Mouse (Mus musculus): ENCODE measurements around the gene Herc4. TPM values are rescaled to one million over a fixed set of nuclear protein-coding genes. Genes with fewer than 3 reads are reported as not detected.
A peak's percentile ranks its signal among the peaks of the same experiment; 100 is the strongest.

Gene Herc4
- polyA plus RNA-seq, 1 experiment from 2014 or later = 19.2 TPM

- Histone ChIP-seq H3K4me2 (replicated peaks; ENCODE audit: low read depth) (peak overlapping the region; percentile 68), H3K4me1 (replicated peaks; ENCODE audit: control insufficient read depth, insufficient read depth, low read length) (no peaks in the 10 kb centered on the region), H3K9me3 (ENCODE audit: control insufficient read depth) (no peaks in the 10 kb centered on the region), H3K9ac (ENCODE audit: low read depth, low read length) (peak overlapping the region; percentile 43), H3K4me3 (ENCODE audit: low read depth, low read length) (peak overlapping the region; percentile 98), H3K36me3 (ENCODE audit: control insufficient read depth, insufficient read depth) (no peaks in the 10 kb centered on the region), H3K27me3 (replicated peaks; ENCODE audit: control insufficient read depth, insufficient read depth, low read length) (no peaks in the 10 kb centered on the region), H3K27ac (ENCODE audit: low read depth, low read length) (peak overlapping the region; percentile 57; the same call in 1 of the 2 replicates)
- TF ChIP-seq CTCF (IDR thresholded peaks at IDR 0.05; ENCODE audit: low read depth) = no peak
- ATAC-seq = no peak
- whole genome bisulfite sequencing = 13% methylated on average over 12 of the region's 12 CpGs
Measured at GRCm38 (mm10) chr10:63242798-63243435, 693 bp upstream of the Herc4 start.

GRCm38 (mm10) chr10:63244055-63244671 is 553 bp downstream of the Herc4 start:
- Histone ChIP-seq H3K4me1 (replicated peaks; ENCODE audit: control insufficient read depth, insufficient read depth, low read length) (no peaks in the 10 kb centered on the region), H3K36me3 (ENCODE audit: control insufficient read depth, insufficient read depth) (no peaks in the 10 kb centered on the region), H3K4me3 (ENCODE audit: low read depth, low read length) (peak overlapping the region; percentile 98), H3K9ac (ENCODE audit: low read depth, low read length) (peak overlapping the region; percentile 92), H3K27me3 (replicated peaks; ENCODE audit: control insufficient read depth, insufficient read depth, low read length) (no peaks in the 10 kb centered on the region), H3K4me2 (replicated peaks; ENCODE audit: low read depth) (peak overlapping the region; percentile 74), H3K27ac (ENCODE audit: low read depth, low read length) (peak overlapping the region; percentile 99), H3K9me3 (ENCODE audit: control insufficient read depth) (no peaks in the 10 kb centered on the region)
- no peak; the same call in 1 of the 2 replicates for TF ChIP-seq CTCF (IDR thresholded peaks at IDR 0.05; ENCODE audit: low read depth)
- under 1% methylated on average over 41 of the region's 41 CpGs for WGBS
- ATAC-seq = peak; percentile 72

DNA sequence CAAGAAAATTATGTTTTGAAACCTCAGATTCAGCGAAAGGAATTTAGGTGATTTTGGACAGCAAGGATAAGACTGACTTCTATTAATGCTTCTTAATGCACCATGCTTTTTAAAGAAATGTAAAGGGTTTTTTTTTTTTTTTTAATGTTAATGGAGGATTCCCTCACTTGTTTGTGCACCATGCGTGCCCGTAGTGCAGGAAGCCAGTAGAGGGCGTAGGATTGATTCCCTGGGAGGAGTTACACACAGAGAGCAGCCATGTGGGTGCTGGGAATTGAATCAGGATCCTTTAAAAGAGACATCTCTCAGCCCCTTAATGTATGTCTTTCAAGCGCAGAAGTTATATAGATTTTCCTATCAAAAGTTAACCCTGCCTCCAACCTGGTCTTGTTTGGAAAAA is 1.1 kb downstream of the Herc4 start:
- Histone ChIP-seq H3K9ac (ENCODE audit: low read depth, low read length) (peak overlapping the region; percentile 92), H3K36me3 (ENCODE audit: control insufficient read depth, insufficient read depth) (no peaks in the 10 kb centered on the region), H3K4me3 (ENCODE audit: low read depth, low read length) (peak overlapping the region; percentile 98), H3K27ac (ENCODE audit: low read depth, low read length) (peak overlapping the region; percentile 99; the same call in 1 of the 2 replicates), H3K4me1 (replicated peaks; ENCODE audit: control insufficient read depth, insufficient read depth, low read length) (no peaks in the 10 kb centered on the region), H3K27me3 (replicated peaks; ENCODE audit: control insufficient read depth, insufficient read depth, low read length) (no peaks in the 10 kb centered on the region), H3K4me2 (replicated peaks; ENCODE audit: low read depth) (peak overlapping the region; percentile 74), H3K9me3 (ENCODE audit: control insufficient read depth) (no peaks in the 10 kb centered on the region)
- peak; percentile 68 for TF ChIP-seq CTCF (IDR thresholded peaks at IDR 0.05; ENCODE audit: low read depth)
- ATAC-seq = no peak
- WGBS = 18% methylated on average over 5 of the region's 5 CpGs

DNA sequence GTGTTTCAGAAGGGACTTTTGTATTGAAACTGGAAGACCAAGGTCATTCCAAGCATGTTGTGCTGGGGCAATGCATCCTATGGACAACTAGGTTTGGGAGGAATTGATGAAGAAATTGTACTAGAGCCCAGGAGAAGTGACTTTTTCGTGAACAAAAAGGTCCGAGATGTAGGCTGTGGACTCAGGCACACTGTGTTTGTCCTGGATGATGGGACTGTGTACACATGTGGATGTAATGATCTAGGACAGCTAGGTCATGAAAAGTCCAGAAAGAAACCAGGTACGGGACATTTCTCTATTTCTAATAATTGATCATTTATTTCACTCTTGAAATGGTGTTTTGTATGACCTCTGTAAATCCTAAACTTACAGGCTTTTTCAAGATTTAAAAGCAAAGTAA is 2.2 kb downstream of the Herc4 start:
- Histone ChIP-seq H3K27me3 (replicated peaks; ENCODE audit: control insufficient read depth, insufficient read depth, low read length) (no peaks in the 10 kb centered on the region), H3K9ac (ENCODE audit: low read depth, low read length) (no peak overlapping the region), H3K4me2 (replicated peaks; ENCODE audit: low read depth) (no peak overlapping the region), H3K4me3 (ENCODE audit: low read depth, low read length) (no peak overlapping the region), H3K36me3 (ENCODE audit: control insufficient read depth, insufficient read depth) (peaks cover 9% of the 10 kb centered on the region), H3K4me1 (replicated peaks; ENCODE audit: control insufficient read depth, insufficient read depth, low read length) (no peaks in the 10 kb centered on the region), H3K9me3 (ENCODE audit: control insufficient read depth) (no peaks in the 10 kb centered on the region), H3K27ac (ENCODE audit: low read depth, low read length) (no peak overlapping the region)
- TF ChIP-seq CTCF (IDR thresholded peaks at IDR 0.05; ENCODE audit: low read depth) = no peak
- ATAC-seq = no peak
- 87% methylated on average over 3 of the region's 3 CpGs for WGBS

DNA sequence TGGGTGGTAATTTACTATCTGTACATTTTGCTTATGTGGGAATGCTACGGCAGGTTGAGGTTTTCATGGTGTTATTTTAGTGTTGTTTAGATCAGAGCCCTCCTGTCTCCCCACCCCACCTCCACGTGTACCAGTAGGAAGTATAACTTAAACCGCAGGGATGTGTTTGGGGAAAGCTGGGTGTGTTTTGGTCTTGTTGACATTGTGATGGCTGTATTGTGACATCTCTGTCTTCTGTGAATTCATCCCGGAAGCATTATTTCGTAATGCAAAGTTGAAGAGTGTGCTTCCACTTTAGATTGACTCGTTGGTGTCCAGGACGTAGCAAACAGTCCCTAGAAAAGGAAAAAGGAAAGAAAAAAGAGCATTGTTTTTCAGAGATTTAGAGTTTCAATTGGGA is 3.8 kb downstream of the Herc4 start:
- Histone ChIP-seq H3K4me2 (replicated peaks; ENCODE audit: low read depth) (no peak overlapping the region), H3K4me1 (replicated peaks; ENCODE audit: control insufficient read depth, insufficient read depth, low read length) (no peaks in the 10 kb centered on the region), H3K4me3 (ENCODE audit: low read depth, low read length) (no peak overlapping the region), H3K9me3 (ENCODE audit: control insufficient read depth) (no peaks in the 10 kb centered on the region), H3K9ac (ENCODE audit: low read depth, low read length) (no peak overlapping the region), H3K27ac (ENCODE audit: low read depth, low read length) (no peak overlapping the region), H3K36me3 (ENCODE audit: control insufficient read depth, insufficient read depth) (peaks cover 13% of the 10 kb centered on the region), H3K27me3 (replicated peaks; ENCODE audit: control insufficient read depth, insufficient read depth, low read length) (no peaks in the 10 kb centered on the region)
- no peak for ATAC-seq
- WGBS = 49% methylated on average over 7 of the region's 7 CpGs
- TF ChIP-seq CTCF (IDR thresholded peaks at IDR 0.05; ENCODE audit: low read depth) = no peak

DNA sequence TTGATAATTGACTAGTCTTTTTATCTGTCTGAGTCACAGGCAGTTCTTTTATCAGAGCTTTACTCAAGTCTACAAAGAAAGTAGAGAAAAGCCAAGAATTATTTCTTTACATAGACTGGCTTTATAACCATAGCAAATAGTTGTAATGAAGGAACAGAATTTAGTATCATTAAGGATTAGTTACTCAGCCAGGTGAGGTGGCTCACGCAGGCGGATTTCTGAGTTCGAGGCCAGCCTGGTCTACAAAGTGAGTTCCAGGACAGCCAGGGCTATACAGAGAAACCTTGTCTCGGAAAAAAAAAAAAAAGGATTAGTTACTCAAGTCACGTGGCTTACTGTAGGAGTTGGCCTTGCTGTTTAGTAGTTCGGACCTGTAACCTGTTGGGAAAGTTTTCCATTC is 4.8 kb downstream of the Herc4 start:
- WGBS = 89% methylated on average over 6 of the region's 6 CpGs
- H3K4me3 ChIP-seq (ENCODE audit: low read depth, low read length) = no peak overlapping the region
- no peak overlapping the region for H3K4me2 ChIP-seq (replicated peaks; ENCODE audit: low read depth)
- no peak overlapping the region for H3K9ac ChIP-seq (ENCODE audit: low read depth, low read length)
- H3K27me3 ChIP-seq (replicated peaks; ENCODE audit: control insufficient read depth, insufficient read depth, low read length) = no peaks in the 10 kb centered on the region
- H3K4me1 ChIP-seq (replicated peaks; ENCODE audit: control insufficient read depth, insufficient read depth, low read length) = no peaks in the 10 kb centered on the region
- peaks cover 20% of the 10 kb centered on the region for H3K36me3 ChIP-seq (ENCODE audit: control insufficient read depth, insufficient read depth)
- TF ChIP-seq CTCF (IDR thresholded peaks at IDR 0.05; ENCODE audit: low read depth) = no peak
- H3K27ac ChIP-seq (ENCODE audit: low read depth, low read length) = no peak overlapping the region
- H3K9me3 ChIP-seq (ENCODE audit: control insufficient read depth) = no peaks in the 10 kb centered on the region
- ATAC-seq = no peak

Measured in intestine, postnatal 0 days (tissue).